Mouse (Mus musculus): Measurements from ENCODE around the gene Gdf15.

GRCm38 (mm10) chr8:70650351-70650750, 18.1 kb upstream of the Gdf15 start:
- no peak for TF ChIP-seq CTCF (IDR thresholded peaks at IDR 0.05; ENCODE audit: low read depth)
- TF ChIP-seq EP300 (optimal IDR thresholded peaks at IDR 0.05) = no peak
